Mouse (Mus musculus) liver, embryonic 14.5 days (tissue): ENCODE data around the gene Celsr2. TPM values are rescaled to one million over a fixed set of nuclear protein-coding genes. Genes with fewer than 3 reads are reported as not detected.

Source experiments
- ATAC-seq: fragments of 200-750 bp; cut with Nextera tagmentation; 2 replicates; pipeline ENCODE4 v1.8.0; 2017; ENCODE audit warnings: moderate number of reproducible peaks, mild to moderate bottlenecking, moderate library complexity; ENCODE audit not compliant: insufficient read depth
- DNase-seq, 3 experiments: peaks; one replicate each; pipeline ENCODE4 v3.0.0-alpha.2; 2012 to 2013; ENCODE audit warnings: low read depth in 3 of 3, low spot score in 3 of 3
- H3K27ac ChIP-seq: fragments of 300-500 bp; sonication (generic); 2 replicates; pipeline ENCODE4 v1.5.1; 2014; ENCODE audit warnings: moderate library complexity, mild to moderate bottlenecking, control low read depth, inconsistent platforms
- H3K27me3 ChIP-seq: fragments of 300-500 bp; sonication (generic); 2 replicates; pipeline ENCODE4 v1.6.1; 2014; ENCODE audit warnings: mild to moderate bottlenecking, low read length, moderate library complexity; ENCODE audit not compliant: control insufficient read depth, insufficient read depth
- H3K36me3 ChIP-seq: fragments of 300-500 bp; sonication (generic); replicated peaks from 2 replicates; pipeline ENCODE4 v1.6.1; 2014; ENCODE audit warnings: low read depth; ENCODE audit not compliant: control insufficient read depth, insufficient read depth
- H3K4me1 ChIP-seq, 2 experiments: fragments of 200-500 bp in 1 of 2; fragments of 300-500 bp in 1 of 2; sonication (generic) in 1 of 2; replicated peaks; 2 replicates each; pipeline ENCODE4 v1.6.1; 2012 to 2014; ENCODE audit warnings: antibody characterized with exemption in 1 of 2, inconsistent platforms in 1 of 2, low read length in 1 of 2; ENCODE audit not compliant: control insufficient read depth in 2 of 2, insufficient read depth in 2 of 2
- H3K4me2 ChIP-seq: fragments of 300-500 bp; sonication (generic); 2 replicates; pipeline ENCODE4 v1.6.1; 2014; ENCODE audit warnings: low read depth, mild to moderate bottlenecking, control low read depth, moderate library complexity
- H3K4me3 ChIP-seq, 2 experiments: fragments of 200-500 bp in 1 of 2; fragments of 300-500 bp in 1 of 2; sonication (generic) in 1 of 2; 2 replicates each; pipeline ENCODE4 v1.5.1; 2012 to 2014; ENCODE audit warnings: low read depth in 2 of 2, low read length in 2 of 2, mild to moderate bottlenecking in 2 of 2, control low read depth in 1 of 2, inconsistent platforms in 1 of 2, moderate library complexity in 1 of 2; ENCODE audit not compliant: insufficient read depth in 1 of 2
- H3K9ac ChIP-seq: fragments of 300-500 bp; sonication (generic); replicated peaks from 2 replicates; pipeline ENCODE4 v1.6.1; 2014; ENCODE audit warnings: mild to moderate bottlenecking, control low read depth, moderate library complexity
- H3K9me3 ChIP-seq: fragments of 300-500 bp; sonication (generic); 2 replicates; pipeline ENCODE4 v1.6.1; 2016; ENCODE audit warnings: low read length, mixed read lengths; ENCODE audit not compliant: control insufficient read depth
- CTCF ChIP-seq: IDR thresholded peaks from 2 replicates; pipeline ENCODE4 v1.5.1; 2016; ENCODE audit warnings: antibody characterized with exemption, low read depth, control low read depth
- EP300 ChIP-seq: IDR thresholded peaks from 2 replicates; pipeline ENCODE4 v1.6.1; 2016; ENCODE audit warnings: antibody characterized with exemption, low read depth
- WGBS: fragments of 180-500 bp; shearing (Covaris S2); extraction: QIAGEN DNeasy Blood & Tissue Kit; methylation state at CpG from one replicate; pipeline ENCODE4 v1.1.7; 2014; ENCODE audit not compliant: insufficient replicate concordance; 5-methylcytosine and 5-hydroxymethylcytosine counted together
- polyA plus RNA-seq, 2 experiments: library from polyadenylated mRNA; depleted of rRNA in 1 of 2; stranded (reverse) in 1 of 2; unstranded in 1 of 2; fragments of >200 nt; fragmentation: Nextera tagmentation in 1 of 2; extraction: Ambion mirVana in 1 of 2; gene quantifications; 2 replicates each; pipeline versions ENCODE4 v1.2.1 to v1.2.3; 2012 to 2014

Celsr2 gene
- polyA plus RNA-seq, 2 experiments, result 0.22 to 0.38 TPM

DNA sequence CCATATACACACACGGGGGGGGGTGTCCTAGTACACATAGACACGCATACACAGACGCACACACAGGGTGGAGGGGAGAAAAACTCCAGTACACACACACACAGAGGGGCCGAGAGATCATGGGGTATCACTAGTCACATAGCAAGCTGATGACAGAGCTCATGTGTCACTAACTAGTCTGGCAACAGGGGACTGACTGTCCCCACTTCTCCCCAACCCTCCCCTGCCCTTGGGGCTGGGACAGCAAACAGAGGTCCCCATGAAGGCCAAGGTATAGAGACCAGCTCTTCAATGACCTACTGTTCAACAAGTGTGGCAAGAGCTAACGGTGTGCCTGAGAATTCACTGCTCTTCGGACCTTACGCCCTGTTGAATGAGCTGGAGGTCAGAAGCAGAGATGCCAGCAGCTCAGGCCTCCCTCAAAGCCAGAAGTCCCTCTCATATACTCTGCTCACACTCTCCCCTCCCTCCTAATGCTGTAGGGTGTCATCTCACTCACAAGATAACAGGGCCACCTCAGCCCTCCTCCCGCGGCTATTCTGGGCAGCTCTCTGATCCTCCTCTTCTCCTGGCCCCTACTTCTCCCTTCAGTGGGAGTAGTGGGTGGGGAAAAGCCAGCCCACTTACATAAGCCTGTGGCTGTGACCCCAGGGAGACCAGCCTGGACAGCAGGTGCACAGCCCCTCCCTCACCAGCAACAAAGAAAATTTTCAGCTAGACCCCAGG is 50.9 kb downstream of the Celsr2 start, which contains the start of gene Mybphl:
TSS of gene Mybphl (plus strand) at position 642 of the 726 bp plus-strand sequence.
- DNase-seq, result no peak
- Histone ChIP-seq H3K36me3 (no peaks in the 10 kb centered on the region), H3K27ac (no peak within 1 kb of the TSS), H3K4me2 (no peak within 1 kb of the TSS), H3K9ac (no peak within 1 kb of the TSS), H3K4me3 (no peak within 1 kb of the TSS), H3K4me1 (peaks cover 0 to 14% of the 10 kb centered on the region in 2 experiments; a peak in 2 of 4 replicates), H3K9me3 (no peaks in the 10 kb centered on the region), H3K27me3 (no peaks in the 10 kb centered on the region)
- ATAC-seq, result 0 out of 2 replicates have a peak, but pooled peaks have one; percentile 16
- 48% methylated on average over 9 of the region's 9 CpGs for WGBS
- TF ChIP-seq EP300 (no peak), CTCF (no peak)

DNA sequence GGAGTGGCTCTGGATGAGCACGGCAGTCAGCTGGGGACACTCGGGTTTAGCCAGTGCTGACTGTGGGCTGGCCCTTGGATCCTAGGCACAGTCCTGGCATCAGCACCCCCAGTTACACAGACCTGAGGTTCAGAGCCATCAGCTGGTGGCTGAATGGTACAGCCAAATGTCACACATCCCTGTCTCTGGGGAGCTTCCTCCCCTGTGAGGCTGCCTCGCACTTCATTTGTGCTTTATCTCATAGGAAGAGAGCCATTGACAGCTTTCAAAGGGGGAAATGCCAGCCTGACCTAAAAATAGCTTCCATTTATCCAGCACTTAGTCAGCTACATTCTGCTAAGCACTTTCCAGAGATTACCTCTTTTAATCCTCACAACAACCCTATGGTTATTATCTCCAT is 51.7 kb downstream of the Celsr2 start:
- no peaks in the 10 kb centered on the region for H3K36me3 ChIP-seq
- no peak for DNase-seq
- no peak overlapping the region for H3K9ac ChIP-seq
- TF ChIP-seq CTCF (no peak), EP300 (no peak)
- 42% methylated on average over 3 of the region's 3 CpGs for WGBS
- H3K4me2 ChIP-seq, result no peak overlapping the region
- no peak overlapping the region for H3K27ac ChIP-seq
- H3K4me3 ChIP-seq, result no peak overlapping the region
- no peaks in the 10 kb centered on the region for H3K9me3 ChIP-seq
- ATAC-seq, result no peak
- H3K27me3 ChIP-seq, result no peaks in the 10 kb centered on the region
- H3K4me1 ChIP-seq, result peaks cover 0 to 10% of the 10 kb centered on the region in 2 experiments; a peak in 2 of 4 replicates

DNA sequence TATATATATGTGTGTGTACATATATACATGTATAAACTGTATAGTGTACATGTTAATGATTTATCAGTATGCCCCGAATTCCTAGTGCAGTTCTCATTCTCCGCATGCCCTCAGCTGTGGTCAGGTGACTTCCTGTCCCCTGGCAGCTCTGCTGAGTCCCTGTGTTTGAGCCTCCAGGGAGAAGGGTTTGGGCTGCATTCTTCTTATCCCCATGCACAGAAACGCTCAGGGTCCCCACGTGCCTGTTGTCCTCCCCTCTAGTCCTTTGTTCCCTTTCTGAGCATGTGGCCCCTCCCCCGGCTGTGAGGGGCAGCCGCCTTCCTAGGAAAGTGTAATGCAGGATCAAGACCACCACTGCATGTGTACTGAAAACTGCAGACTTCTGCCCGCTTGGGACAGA is 54.5 kb downstream of the Celsr2 start:
- no peak for DNase-seq
- Histone ChIP-seq H3K27ac (no peak overlapping the region), H3K4me2 (no peak overlapping the region), H3K4me1 (peaks cover 0 to 9% of the 10 kb centered on the region in 2 experiments; a peak in 2 of 4 replicates), H3K9me3 (no peaks in the 10 kb centered on the region), H3K27me3 (no peaks in the 10 kb centered on the region), H3K36me3 (no peaks in the 10 kb centered on the region), H3K4me3 (no peak overlapping the region), H3K9ac (no peak overlapping the region)
- TF ChIP-seq EP300 (no peak), CTCF (no peak)
- 18% methylated on average over 7 of the region's 7 CpGs for WGBS
- ATAC-seq, result no peak

DNA sequence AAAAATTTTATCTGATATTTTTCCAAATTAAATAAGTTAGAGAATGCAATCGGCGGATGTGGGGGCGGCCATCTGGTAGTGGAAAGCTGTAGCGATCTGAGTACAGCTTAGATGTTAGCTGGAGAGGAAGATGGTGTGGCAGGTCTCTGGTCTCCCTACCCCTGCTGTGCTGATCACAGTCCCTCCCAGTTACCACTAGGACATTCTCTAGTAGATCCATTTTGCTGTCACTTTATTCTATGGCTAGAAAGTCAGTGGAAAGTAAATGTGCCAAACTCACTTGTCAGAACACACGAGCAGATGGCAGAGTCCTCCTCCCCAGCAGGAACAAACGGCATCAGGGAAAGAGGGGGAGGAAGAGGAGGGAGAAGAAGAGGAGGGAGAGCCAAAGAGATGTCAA is 56.9 kb downstream of the Celsr2 start:
- Histone ChIP-seq H3K27ac (no peak overlapping the region), H3K4me2 (no peak overlapping the region), H3K4me3 (no peak overlapping the region), H3K4me1 (no peaks in the 10 kb centered on the region; a peak in 1 of 4 replicates), H3K36me3 (no peaks in the 10 kb centered on the region), H3K27me3 (no peaks in the 10 kb centered on the region), H3K9ac (no peak overlapping the region), H3K9me3 (no peaks in the 10 kb centered on the region)
- DNase-seq (no peak), ATAC-seq (no peak)
- TF ChIP-seq CTCF (no peak), EP300 (no peak)
- WGBS, result 70% methylated on average over 6 of the region's 6 CpGs

DNA sequence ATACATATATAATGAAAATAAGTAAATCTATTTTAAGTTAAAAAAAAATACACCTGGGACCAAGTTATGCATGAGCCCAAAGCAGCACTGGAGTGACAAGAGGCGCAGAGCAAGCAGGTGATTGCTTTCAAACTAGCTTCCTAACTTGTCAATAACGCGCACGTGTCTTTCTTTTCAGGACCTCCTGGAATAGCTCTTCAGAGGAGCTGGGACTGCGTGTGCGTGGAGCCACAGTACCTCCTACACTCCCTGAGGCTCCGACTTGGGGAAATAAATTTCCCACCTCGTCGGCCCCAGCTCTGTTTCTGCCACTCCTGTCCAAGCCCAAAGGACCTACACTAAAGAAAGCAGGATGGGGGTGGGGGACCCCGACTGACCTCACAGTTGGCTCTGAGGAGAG is 58.3 kb downstream of the Celsr2 start:
- 74% methylated on average over 10 of the region's 10 CpGs for WGBS
- Histone ChIP-seq H3K36me3 (no peaks in the 10 kb centered on the region), H3K9me3 (no peaks in the 10 kb centered on the region), H3K4me2 (no peak overlapping the region), H3K27ac (no peak overlapping the region), H3K27me3 (no peaks in the 10 kb centered on the region), H3K4me3 (no peak overlapping the region), H3K9ac (no peak overlapping the region), H3K4me1 (no peaks in the 10 kb centered on the region; a peak in 1 of 4 replicates)
- TF ChIP-seq CTCF (no peak), EP300 (no peak)
- DNase-seq, result no peak
- no peak for ATAC-seq
